Mouse (Mus musculus) lung, postnatal 36 days (tissue): ENCODE measurements at regions not wholly inside any gene's neighbourhood (a gene's known extent, or its start where the extent isn't known, plus 50 kb on each side); places are given as distances from the start of the nearest gene placed in this dataset.

Experiments
- DNase-seq: peaks from one replicate; pipeline ENCODE4 v3.0.0; 2022; ENCODE audit warnings: mixed read lengths

- DNase-seq: no peak
These were observed 86.6 kb upstream of the Gm765 start for GRCm38 (mm10) chr6:98429120-98429519.

- no peak for DNase-seq
These were observed 60.1 kb upstream of the Gm765 start for GRCm38 (mm10) chr6:98402605-98403004.

DNA sequence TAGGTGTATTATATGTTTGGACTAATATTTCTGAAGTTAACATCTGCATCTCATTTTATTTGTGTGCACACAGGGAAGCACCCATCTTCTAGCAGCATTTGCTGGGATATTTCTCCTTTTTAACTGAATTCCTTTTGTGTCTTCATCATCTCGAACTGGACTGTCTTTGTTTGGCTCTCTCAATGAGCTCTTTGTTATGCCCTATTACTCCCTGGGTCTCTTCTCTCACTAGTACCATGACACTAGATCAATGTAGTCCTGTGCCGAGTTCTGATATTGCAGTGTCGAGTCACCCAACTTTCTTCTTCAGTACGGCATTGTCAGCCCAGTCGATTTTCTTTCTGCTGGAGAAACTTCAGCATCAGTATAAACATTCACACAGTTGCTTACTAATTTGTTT is 52.0 kb upstream of the Gm765 start:
- no peak for DNase-seq
